Mouse (Mus musculus): ENCODE measurements around the gene Crocc. TPM values are rescaled to one million over a fixed set of nuclear protein-coding genes. Genes with fewer than 3 reads are reported as not detected.

Gene Crocc
- polyA plus RNA-seq, 1 experiment from 2014 or later, result 1.6 TPM

DNA sequence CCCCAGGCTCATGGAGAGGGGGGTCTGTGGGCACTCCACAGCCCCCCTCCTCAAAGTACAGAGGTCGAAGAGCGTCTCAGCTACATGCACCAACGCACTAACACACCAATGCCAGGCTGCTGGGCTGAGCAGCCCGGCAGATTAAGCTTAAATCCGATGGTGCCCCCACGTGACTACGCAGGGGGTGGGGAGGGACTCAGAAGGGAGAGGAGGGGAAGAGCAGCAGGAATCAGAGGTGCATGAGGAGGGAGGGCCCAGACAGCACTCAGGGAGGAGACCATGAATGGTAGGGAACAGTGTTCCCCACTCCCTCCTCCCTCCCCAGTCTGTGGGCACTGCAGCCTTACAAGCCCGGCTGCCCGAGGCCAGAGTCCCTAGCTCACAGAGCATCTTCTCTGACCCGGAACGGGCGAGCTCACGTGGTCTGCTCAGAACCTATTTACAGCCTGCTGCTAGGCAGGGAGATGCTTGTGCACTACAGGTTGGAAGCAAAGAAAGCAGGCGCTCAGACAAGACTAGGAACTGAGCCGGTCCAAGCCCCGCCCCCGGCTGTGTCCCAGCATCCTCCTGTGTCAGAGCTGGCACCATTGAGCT is 6.7 kb downstream of the Crocc start:
- H3K4me2 ChIP-seq (replicated peaks; ENCODE audit: low read depth), result peak overlapping the region; percentile 11; the same call in 1 of the 2 replicates
- WGBS, result 49% methylated on average over 17 of the region's 17 CpGs
- DNase-seq (ENCODE audit: low spot score) (no peak), ATAC-seq (ENCODE audit: low FRiP score, low TSS enrichment) (peak; percentile 33)
- peak overlapping the region; percentile 45; the same call in 1 of the 2 replicates for H3K27ac ChIP-seq (replicated peaks)
- H3K9me3 ChIP-seq (ENCODE audit: control insufficient read depth, low read length), result no peaks in the 10 kb centered on the region
- no peaks in the 10 kb centered on the region for H3K27me3 ChIP-seq (ENCODE audit: control insufficient read depth, insufficient read depth, low read length)
- no peak overlapping the region for H3K9ac ChIP-seq (ENCODE audit: low read length)
- H3K4me3 ChIP-seq (ENCODE audit: low read depth, low read length), result no peak overlapping the region
- no peak for TF ChIP-seq EP300 (optimal IDR thresholded peaks at IDR 0.05)
- no peak for TF ChIP-seq CTCF (IDR thresholded peaks at IDR 0.05; ENCODE audit: low read depth)
- no peaks in the 10 kb centered on the region for H3K4me1 ChIP-seq (replicated peaks; ENCODE audit: control insufficient read depth, insufficient read depth)
- H3K36me3 ChIP-seq (ENCODE audit: control insufficient read depth, insufficient read depth, low read length), result no peaks in the 10 kb centered on the region

DNA sequence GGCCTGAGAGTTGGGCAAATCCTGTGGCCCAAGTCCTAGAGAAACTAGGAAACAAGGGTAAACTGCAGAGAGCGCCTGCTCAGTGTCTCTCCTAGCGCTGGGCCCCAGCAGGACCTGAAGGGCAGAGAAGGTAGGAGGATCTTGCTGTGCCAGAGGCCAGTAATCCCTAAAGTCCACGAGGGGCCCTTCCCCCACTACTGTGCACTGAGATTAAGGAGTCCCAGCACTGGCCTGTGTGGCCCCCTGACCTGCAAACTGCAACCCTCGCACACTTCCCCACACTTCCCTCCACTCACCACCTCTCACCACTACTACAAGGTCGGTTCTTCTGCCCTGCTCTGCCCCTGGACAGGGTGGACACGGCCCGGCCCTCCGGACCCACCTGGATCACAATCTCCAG is 7.2 kb downstream of the Crocc start:
- DNase-seq (ENCODE audit: low spot score) (no peak), ATAC-seq (ENCODE audit: low FRiP score, low TSS enrichment) (no peak)
- WGBS, result 59% methylated on average over 8 of the region's 8 CpGs
- TF ChIP-seq CTCF (IDR thresholded peaks at IDR 0.05; ENCODE audit: low read depth) (no peak), EP300 (optimal IDR thresholded peaks at IDR 0.05) (no peak)
- H3K36me3 ChIP-seq (ENCODE audit: control insufficient read depth, insufficient read depth, low read length), result no peaks in the 10 kb centered on the region
- H3K9ac ChIP-seq (ENCODE audit: low read length), result no peak overlapping the region
- H3K4me1 ChIP-seq (replicated peaks; ENCODE audit: control insufficient read depth, insufficient read depth), result no peaks in the 10 kb centered on the region
- no peak overlapping the region for H3K4me3 ChIP-seq (ENCODE audit: low read depth, low read length)
- H3K4me2 ChIP-seq (replicated peaks; ENCODE audit: low read depth), result peak overlapping the region; percentile 11; the same call in 1 of the 2 replicates
- H3K27me3 ChIP-seq (ENCODE audit: control insufficient read depth, insufficient read depth, low read length), result no peaks in the 10 kb centered on the region
- H3K9me3 ChIP-seq (ENCODE audit: control insufficient read depth, low read length), result no peaks in the 10 kb centered on the region
- H3K27ac ChIP-seq (replicated peaks), result 0 out of 2 replicates have a peak overlapping the region, but pooled peaks have one; percentile 45

DNA sequence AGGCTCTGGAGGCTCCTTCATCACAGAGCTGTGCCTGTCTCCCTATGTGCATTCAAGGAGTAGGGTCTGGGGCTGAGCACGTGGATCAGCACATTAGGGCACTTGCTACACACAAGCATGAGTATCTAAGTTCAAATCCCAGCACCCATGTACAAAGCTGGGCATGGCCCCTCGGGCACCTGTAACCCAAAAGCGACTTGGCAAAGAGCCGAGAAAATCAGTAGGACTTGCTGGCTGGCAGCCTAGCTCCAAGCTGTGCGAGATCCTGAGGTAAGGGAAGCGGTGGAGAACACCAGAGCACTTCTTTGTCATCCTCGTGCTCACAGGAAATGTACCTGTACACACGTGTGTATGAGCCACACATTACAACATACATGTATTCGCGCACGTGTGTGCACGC is 7.9 kb downstream of the Crocc start:
- no peaks in the 10 kb centered on the region for H3K27me3 ChIP-seq (ENCODE audit: control insufficient read depth, insufficient read depth, low read length)
- WGBS, result 80% methylated on average over 12 of the region's 12 CpGs
- no peak overlapping the region for H3K9ac ChIP-seq (ENCODE audit: low read length)
- ATAC-seq (ENCODE audit: low FRiP score, low TSS enrichment) (no peak), DNase-seq (ENCODE audit: low spot score) (no peak)
- H3K4me3 ChIP-seq (ENCODE audit: low read depth, low read length), result no peak overlapping the region
- no peaks in the 10 kb centered on the region for H3K36me3 ChIP-seq (ENCODE audit: control insufficient read depth, insufficient read depth, low read length)
- H3K27ac ChIP-seq (replicated peaks), result no peak overlapping the region
- TF ChIP-seq CTCF (IDR thresholded peaks at IDR 0.05; ENCODE audit: low read depth) (no peak), EP300 (optimal IDR thresholded peaks at IDR 0.05) (no peak)
- no peaks in the 10 kb centered on the region for H3K9me3 ChIP-seq (ENCODE audit: control insufficient read depth, low read length)
- H3K4me2 ChIP-seq (replicated peaks; ENCODE audit: low read depth), result no peak overlapping the region
- H3K4me1 ChIP-seq (replicated peaks; ENCODE audit: control insufficient read depth, insufficient read depth), result no peaks in the 10 kb centered on the region

DNA sequence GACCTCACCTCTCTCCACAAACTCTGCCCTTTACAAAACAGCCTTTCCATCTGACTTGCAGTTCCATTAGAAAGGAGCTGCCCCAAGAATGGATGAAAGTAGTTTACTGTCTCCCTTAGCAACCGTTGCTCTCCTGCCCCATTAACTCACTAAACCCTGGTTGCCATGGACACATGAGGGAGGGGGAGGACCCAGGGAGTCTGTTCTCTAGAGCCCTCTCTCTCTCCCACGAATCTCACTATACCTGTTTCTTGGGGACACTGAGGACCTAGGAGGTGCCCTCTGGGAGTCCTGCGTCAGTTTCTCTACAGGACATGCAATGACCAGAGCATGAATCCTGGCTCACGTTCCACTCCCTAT is 10.9 kb downstream of the Crocc start:
- no peak overlapping the region for H3K4me3 ChIP-seq (ENCODE audit: low read depth, low read length)
- no peaks in the 10 kb centered on the region for H3K27me3 ChIP-seq (ENCODE audit: control insufficient read depth, insufficient read depth, low read length)
- no peak overlapping the region for H3K9ac ChIP-seq (ENCODE audit: low read length)
- ATAC-seq (ENCODE audit: low FRiP score, low TSS enrichment) (no peak), DNase-seq (ENCODE audit: low spot score) (no peak)
- H3K4me1 ChIP-seq (replicated peaks; ENCODE audit: control insufficient read depth, insufficient read depth), result no peaks in the 10 kb centered on the region
- WGBS, result 47% methylated on average over 4 of the region's 4 CpGs
- TF ChIP-seq EP300 (optimal IDR thresholded peaks at IDR 0.05), result no peak
- TF ChIP-seq CTCF (IDR thresholded peaks at IDR 0.05; ENCODE audit: low read depth), result no peak
- no peaks in the 10 kb centered on the region for H3K9me3 ChIP-seq (ENCODE audit: control insufficient read depth, low read length)
- H3K27ac ChIP-seq (replicated peaks), result no peak overlapping the region
- H3K4me2 ChIP-seq (replicated peaks; ENCODE audit: low read depth), result no peak overlapping the region
- no peaks in the 10 kb centered on the region; the same call in 1 of the 2 replicates for H3K36me3 ChIP-seq (ENCODE audit: control insufficient read depth, insufficient read depth, low read length)

DNA sequence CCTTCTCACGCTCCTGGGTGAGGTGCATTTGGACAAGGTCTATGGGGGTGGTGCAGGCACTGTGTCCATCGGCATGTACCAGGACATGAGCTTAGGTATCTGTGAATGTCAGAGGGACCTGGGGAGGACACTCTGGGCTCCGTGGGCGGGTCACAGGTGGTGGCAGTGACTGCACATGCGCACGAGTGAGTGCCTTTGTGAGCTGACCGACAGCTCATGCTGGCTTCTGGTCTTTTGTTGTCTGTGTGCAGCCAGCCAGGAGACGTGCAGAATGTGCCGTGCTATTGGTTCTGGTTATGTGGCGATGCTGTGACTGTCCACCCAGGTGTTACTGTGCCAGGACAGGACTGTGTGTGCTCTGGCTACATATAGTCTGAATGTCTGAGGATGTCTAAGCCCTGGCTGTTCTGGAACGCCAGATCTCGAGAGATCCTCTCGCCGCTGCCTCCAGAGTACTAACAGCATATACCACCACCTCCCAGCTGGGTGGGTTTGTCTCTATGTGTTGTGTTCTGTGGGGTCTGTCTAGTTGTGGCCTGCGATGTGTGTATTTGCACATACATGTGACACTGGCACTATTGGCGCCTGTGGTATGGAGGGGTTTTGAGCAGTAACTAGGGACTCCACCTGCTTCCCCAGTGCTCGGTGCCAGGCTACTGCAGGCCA is 11.4 kb downstream of the Crocc start:
- 73% methylated on average over 17 of the region's 17 CpGs for WGBS
- DNase-seq (ENCODE audit: low spot score) (no peak), ATAC-seq (ENCODE audit: low FRiP score, low TSS enrichment) (no peak; the same call in 1 of the 2 replicates)
- no peaks in the 10 kb centered on the region; the same call in 1 of the 2 replicates for H3K36me3 ChIP-seq (ENCODE audit: control insufficient read depth, insufficient read depth, low read length)
- no peak for TF ChIP-seq CTCF (IDR thresholded peaks at IDR 0.05; ENCODE audit: low read depth)
- no peak for TF ChIP-seq EP300 (optimal IDR thresholded peaks at IDR 0.05)
- H3K4me3 ChIP-seq (ENCODE audit: low read depth, low read length), result no peak overlapping the region
- no peak overlapping the region for H3K27ac ChIP-seq (replicated peaks)
- no peaks in the 10 kb centered on the region for H3K27me3 ChIP-seq (ENCODE audit: control insufficient read depth, insufficient read depth, low read length)
- no peaks in the 10 kb centered on the region for H3K4me1 ChIP-seq (replicated peaks; ENCODE audit: control insufficient read depth, insufficient read depth)
- H3K9me3 ChIP-seq (ENCODE audit: control insufficient read depth, low read length), result no peaks in the 10 kb centered on the region
- H3K9ac ChIP-seq (ENCODE audit: low read length), result no peak overlapping the region
- H3K4me2 ChIP-seq (replicated peaks; ENCODE audit: low read depth), result no peak overlapping the region

DNA sequence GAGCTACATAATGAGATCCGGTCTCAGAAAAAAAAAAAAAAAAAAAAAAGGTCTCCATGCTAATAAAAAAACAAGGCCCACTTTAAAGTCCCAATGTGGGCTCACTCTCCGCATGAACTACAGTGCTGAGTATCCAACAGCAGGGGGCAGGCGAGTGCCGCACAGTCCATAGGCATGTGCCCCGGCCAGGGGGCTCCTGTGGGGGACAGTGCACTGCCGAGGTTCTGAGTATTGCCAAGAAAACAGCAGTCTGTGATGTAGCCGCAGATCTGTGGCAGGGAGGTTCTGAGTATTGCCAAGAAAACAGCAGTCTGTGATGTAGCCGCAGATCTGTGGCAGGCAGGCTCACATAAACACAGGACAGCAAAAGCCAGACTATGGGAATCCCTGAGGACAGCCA is 15.5 kb downstream of the Crocc start:
- Histone ChIP-seq H3K4me3 (ENCODE audit: low read depth, low read length) (no peak overlapping the region), H3K27me3 (ENCODE audit: control insufficient read depth, insufficient read depth, low read length) (no peaks in the 10 kb centered on the region), H3K9ac (ENCODE audit: low read length) (no peak overlapping the region), H3K4me1 (replicated peaks; ENCODE audit: control insufficient read depth, insufficient read depth) (no peaks in the 10 kb centered on the region), H3K9me3 (ENCODE audit: control insufficient read depth, low read length) (no peaks in the 10 kb centered on the region), H3K27ac (replicated peaks) (peak overlapping the region; percentile 65; the same call in 1 of the 2 replicates), H3K4me2 (replicated peaks; ENCODE audit: low read depth) (no peak overlapping the region), H3K36me3 (ENCODE audit: control insufficient read depth, insufficient read depth, low read length) (no peaks in the 10 kb centered on the region; the same call in 1 of the 2 replicates)
- 12% methylated on average over 8 of the region's 8 CpGs for WGBS
- DNase-seq (ENCODE audit: low spot score) (peak; percentile 71), ATAC-seq (ENCODE audit: low FRiP score, low TSS enrichment) (peak; percentile 67)
- TF ChIP-seq EP300 (optimal IDR thresholded peaks at IDR 0.05), result no peak
- peak; percentile 95 for TF ChIP-seq CTCF (IDR thresholded peaks at IDR 0.05; ENCODE audit: low read depth)

Measured in stomach, postnatal 0 days (tissue).